Mouse (Mus musculus) effector memory CD4-positive, alpha-beta T cell, adult 5 months (primary cell): ENCODE data around the gene Commd8. TPM values are rescaled to one million over a fixed set of nuclear protein-coding genes. Genes with fewer than 3 reads are reported as not detected.

Experiments
- polyA plus RNA-seq: library from polyadenylated mRNA; unstranded; fragments of 100-300 nt; shearing (Covaris generic); gene quantifications from one replicate; pipeline ENCODE4 v1.2.1, GENCODE M21; 2017

Commd8 gene
- 166 TPM for polyA plus RNA-seq

GRCm38 (mm10) chr5:72167594-72168284, at the start of gene Commd8:
Commd8 (minus strand) TSS chr5:72168189.

